Mouse (Mus musculus): ENCODE measurements at regions not wholly inside any gene's neighbourhood (a gene's known extent, or its start where the extent isn't known, plus 50 kb on each side); places are given as distances from the start of the nearest gene placed in this dataset.

- Histone ChIP-seq H3K27ac (ENCODE audit: insufficient read depth, low read depth, low read length) (no peak overlapping the region), H3K4me1 (ENCODE audit: control insufficient read depth, insufficient read depth, low read length) (no peaks in the 10 kb centered on the region), H3K4me3 (ENCODE audit: insufficient read depth, low read depth, low read length) (no peak overlapping the region)
- 90% methylated on average over 4 of the region's 4 CpGs for WGBS
- no peak for TF ChIP-seq POLR2A (IDR thresholded peaks at IDR 0.05; ENCODE audit: insufficient read depth, low read depth, low read length)
- TF ChIP-seq CTCF (IDR thresholded peaks at IDR 0.05; ENCODE audit: insufficient read depth, low read depth, low read length), result no peak
These were observed 71.7 kb upstream of the Cdkn2b start for GRCm38 (mm10) chr4:89382434-89382976.

- TF ChIP-seq POLR2A (IDR thresholded peaks at IDR 0.05; ENCODE audit: insufficient read depth, low read depth, low read length), result no peak
- no peak for TF ChIP-seq CTCF (IDR thresholded peaks at IDR 0.05; ENCODE audit: insufficient read depth, low read depth, low read length)
These were observed 70.9 kb upstream of the Cdkn2b start for GRCm38 (mm10) chr4:89381763-89382162.

GRCm38 (mm10) chr4:89381077-89381476, 70.2 kb upstream of the Cdkn2b start:
- H3K4me1 ChIP-seq (ENCODE audit: control insufficient read depth, insufficient read depth, low read length), result no peaks in the 10 kb centered on the region
- TF ChIP-seq CTCF (IDR thresholded peaks at IDR 0.05; ENCODE audit: insufficient read depth, low read depth, low read length) (no peak), POLR2A (IDR thresholded peaks at IDR 0.05; ENCODE audit: insufficient read depth, low read depth, low read length) (no peak)
- 93% methylated on average over 5 of the region's 5 CpGs for WGBS
- no peak overlapping the region for H3K27ac ChIP-seq (ENCODE audit: insufficient read depth, low read depth, low read length)
- H3K4me3 ChIP-seq (ENCODE audit: insufficient read depth, low read depth, low read length), result no peak overlapping the region

More at GRCm38 (mm10) chr4:89381763-89382162, 70.9 kb upstream of the Cdkn2b start:
- WGBS, result 84% methylated on average over 2 of the region's 2 CpGs
- Histone ChIP-seq H3K4me3 (ENCODE audit: insufficient read depth, low read depth, low read length) (no peak overlapping the region), H3K27ac (ENCODE audit: insufficient read depth, low read depth, low read length) (no peak overlapping the region), H3K4me1 (ENCODE audit: control insufficient read depth, insufficient read depth, low read length) (no peaks in the 10 kb centered on the region)

- Histone ChIP-seq H3K4me1 (ENCODE audit: control insufficient read depth, insufficient read depth, low read length) (no peaks in the 10 kb centered on the region), H3K4me3 (ENCODE audit: insufficient read depth, low read depth, low read length) (no peak overlapping the region), H3K27ac (ENCODE audit: insufficient read depth, low read depth, low read length) (no peak overlapping the region)
- 75% methylated on average over 8 of the region's 8 CpGs for WGBS
- TF ChIP-seq CTCF (IDR thresholded peaks at IDR 0.05; ENCODE audit: insufficient read depth, low read depth, low read length) (no peak), POLR2A (IDR thresholded peaks at IDR 0.05; ENCODE audit: insufficient read depth, low read depth, low read length) (no peak)
These were observed 69.6 kb upstream of the Cdkn2b start for GRCm38 (mm10) chr4:89380330-89380945.

- H3K4me3 ChIP-seq (ENCODE audit: insufficient read depth, low read depth, low read length), result no peak overlapping the region
- no peaks in the 10 kb centered on the region for H3K4me1 ChIP-seq (ENCODE audit: control insufficient read depth, insufficient read depth, low read length)
- WGBS, result 91% methylated on average over 6 of the region's 6 CpGs
- TF ChIP-seq CTCF (IDR thresholded peaks at IDR 0.05; ENCODE audit: insufficient read depth, low read depth, low read length) (no peak), POLR2A (IDR thresholded peaks at IDR 0.05; ENCODE audit: insufficient read depth, low read depth, low read length) (no peak)
- H3K27ac ChIP-seq (ENCODE audit: insufficient read depth, low read depth, low read length), result no peak overlapping the region
These were observed 68.9 kb upstream of the Cdkn2b start for GRCm38 (mm10) chr4:89379622-89380329.

- no peak overlapping the region for H3K27ac ChIP-seq (ENCODE audit: insufficient read depth, low read depth, low read length)
- no peaks in the 10 kb centered on the region for H3K4me1 ChIP-seq (ENCODE audit: control insufficient read depth, insufficient read depth, low read length)
- no peak overlapping the region for H3K4me3 ChIP-seq (ENCODE audit: insufficient read depth, low read depth, low read length)
- TF ChIP-seq POLR2A (IDR thresholded peaks at IDR 0.05; ENCODE audit: insufficient read depth, low read depth, low read length) (no peak), CTCF (IDR thresholded peaks at IDR 0.05; ENCODE audit: insufficient read depth, low read depth, low read length) (no peak)
- whole genome bisulfite sequencing, result 82% methylated on average over 6 of the region's 6 CpGs
These were observed 61.8 kb upstream of the Cdkn2b start for GRCm38 (mm10) chr4:89372631-89373030.

GRCm38 (mm10) chr4:89368850-89369524, 58.1 kb upstream of the Cdkn2b start:
- TF ChIP-seq CTCF (IDR thresholded peaks at IDR 0.05; ENCODE audit: insufficient read depth, low read depth, low read length) (no peak), POLR2A (IDR thresholded peaks at IDR 0.05; ENCODE audit: insufficient read depth, low read depth, low read length) (no peak)
- 54% methylated on average over 12 of the region's 12 CpGs for WGBS
- Histone ChIP-seq H3K27ac (ENCODE audit: insufficient read depth, low read depth, low read length) (no peak overlapping the region), H3K4me3 (ENCODE audit: insufficient read depth, low read depth, low read length) (no peak overlapping the region), H3K4me1 (ENCODE audit: control insufficient read depth, insufficient read depth, low read length) (no peaks in the 10 kb centered on the region)

GRCm38 (mm10) chr4:89366581-89367141, 55.8 kb upstream of the Cdkn2b start:
- no peaks in the 10 kb centered on the region for H3K4me1 ChIP-seq (ENCODE audit: control insufficient read depth, insufficient read depth, low read length)
- H3K27ac ChIP-seq (ENCODE audit: insufficient read depth, low read depth, low read length), result no peak overlapping the region
- TF ChIP-seq CTCF (IDR thresholded peaks at IDR 0.05; ENCODE audit: insufficient read depth, low read depth, low read length) (no peak), POLR2A (IDR thresholded peaks at IDR 0.05; ENCODE audit: insufficient read depth, low read depth, low read length) (no peak)
- no peak overlapping the region for H3K4me3 ChIP-seq (ENCODE audit: insufficient read depth, low read depth, low read length)
- WGBS, result 81% methylated on average over 10 of the region's 10 CpGs

Data from olfactory bulb, adult 2 months (tissue).